Mouse (Mus musculus) ZHBTc4 (cell line): Measurements from ENCODE around the gene Kcnmb4.

ENCODE experiments used
- DNase-seq: peaks from one replicate; pipeline ENCODE4 v3.0.0-alpha.2; 2011; ENCODE audit warnings: low read depth, low spot score

Gene Kcnmb4

GRCm38 (mm10) chr10:116452771-116453170 lies 20.9 kb downstream of the Kcnmb4 start:
- peak; percentile 60 for DNase-seq

GRCm38 (mm10) chr10:116450621-116451020 lies 23.1 kb downstream of the Kcnmb4 start:
- DNase-seq: no peak

GRCm38 (mm10) chr10:116448166-116448565 lies 25.5 kb downstream of the Kcnmb4 start:
- no peak for DNase-seq

- no peak for DNase-seq
Measured at GRCm38 (mm10) chr10:116447176-116447575, 26.5 kb downstream of the Kcnmb4 start.

- DNase-seq: no peak
Measured at GRCm38 (mm10) chr10:116446040-116446439, 27.6 kb downstream of the Kcnmb4 start.

- DNase-seq: peak; percentile 77
Measured at GRCm38 (mm10) chr10:116444826-116445225, 28.9 kb downstream of the Kcnmb4 start.

GRCm38 (mm10) chr10:116444371-116444770 lies 29.3 kb downstream of the Kcnmb4 start:
- DNase-seq: peak; percentile 76

GRCm38 (mm10) chr10:116440946-116441345 lies 32.7 kb downstream of the Kcnmb4 start:
- DNase-seq: no peak

- no peak for DNase-seq
Measured at GRCm38 (mm10) chr10:116440088-116440487, 33.6 kb downstream of the Kcnmb4 start.

- no peak for DNase-seq
Measured at GRCm38 (mm10) chr10:116435455-116435854, 38.2 kb downstream of the Kcnmb4 start.

GRCm38 (mm10) chr10:116432421-116432820 lies 41.3 kb downstream of the Kcnmb4 start:
- no peak for DNase-seq

GRCm38 (mm10) chr10:116428026-116428780 lies 45.5 kb downstream of the Kcnmb4 start:
- peak; percentile 58 for DNase-seq

- DNase-seq: no peak
Measured at GRCm38 (mm10) chr10:116426176-116426575, 47.5 kb downstream of the Kcnmb4 start.

GRCm38 (mm10) chr10:116424921-116425320 lies 48.8 kb downstream of the Kcnmb4 start:
- no peak for DNase-seq

- peak; percentile 33 for DNase-seq
Measured at GRCm38 (mm10) chr10:116422551-116422950, 51.1 kb downstream of the Kcnmb4 start.

- no peak for DNase-seq
Measured at GRCm38 (mm10) chr10:116420976-116421375, 52.7 kb downstream of the Kcnmb4 start.

GRCm38 (mm10) chr10:116418121-116418726 lies 55.5 kb downstream of the Kcnmb4 start:
- DNase-seq: peak; percentile 73

GRCm38 (mm10) chr10:116416726-116417125 lies 57.0 kb downstream of the Kcnmb4 start:
- DNase-seq: peak; percentile 33

GRCm38 (mm10) chr10:116416142-116416541 lies 57.5 kb downstream of the Kcnmb4 start:
- DNase-seq: no peak

- DNase-seq: no peak
Measured at GRCm38 (mm10) chr10:116410826-116411225, 62.9 kb downstream of the Kcnmb4 start.

- no peak for DNase-seq
Measured at GRCm38 (mm10) chr10:116407684-116408359, 65.9 kb downstream of the Kcnmb4 start.

GRCm38 (mm10) chr10:116405011-116405410 lies 68.7 kb downstream of the Kcnmb4 start:
- no peak for DNase-seq

GRCm38 (mm10) chr10:116403679-116404078 lies 70.0 kb downstream of the Kcnmb4 start:
- no peak for DNase-seq
